Comparison of ENCODE assay signal across 9 mouse cellular contexts in the genomic region with DNA sequence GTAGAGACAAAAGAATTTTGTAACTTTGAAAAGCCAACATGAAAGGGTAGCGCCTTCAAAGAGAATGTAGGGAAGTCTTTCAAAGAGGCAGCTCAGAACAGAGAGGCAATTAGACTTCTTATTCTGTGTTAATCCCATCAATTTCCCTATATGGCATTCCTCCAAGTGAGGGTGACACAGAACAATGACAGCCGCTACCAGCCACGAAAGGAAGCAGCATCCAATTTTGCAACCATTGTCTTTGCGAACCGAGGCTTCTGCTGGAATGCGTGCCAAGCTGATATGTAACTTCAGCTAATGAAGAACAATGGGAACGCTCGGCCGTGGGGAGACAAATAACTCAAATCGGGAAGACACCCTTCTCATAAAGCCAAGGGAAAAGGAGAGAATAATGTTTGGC.
A peak's percentile ranks its signal among the peaks of the same experiment; 100 is the strongest.
DNase-seq lines count a peak whose midpoint lies in the region; ATAC-seq and TF ChIP-seq lines count a peak whose summit lies in the region.
"Had no signal": no experiment of that assay in that cellular context is flagged by ENCODE, and none has a peak within 500 bp of the region (broad histone marks: within the 10 kb centered on the region; RNA-seq: fewer than 3 reads in every experiment).

No protein-coding gene starts in this region.

- ATAC-seq in kidney, embryonic 14.5 days (ENCODE audit: low FRiP score, low TSS enrichment) = no peak
- peak; percentile 28; the same call in 1 of the 2 replicates for ATAC-seq in hindbrain, postnatal 0 days
- ATAC-seq in midbrain, embryonic 12.5 days (ENCODE audit: low FRiP score, low read depth) = no peak
- ATAC-seq in intestine, embryonic 15.5 days = no peak
- no peak for ATAC-seq in megakaryocyte-erythroid progenitor cell, adult 5-6 weeks (replicated peaks; ENCODE audit: low FRiP score, low TSS enrichment, poor library complexity, severe bottlenecking)

- TF ChIP-seq CTCF in hindbrain, postnatal 0 days (IDR thresholded peaks at IDR 0.05; ENCODE audit: low read depth) = no peak

- H3K4me2 ChIP-seq in kidney, embryonic 14.5 days (replicated peaks; ENCODE audit: low read depth, low read length) = no peak overlapping the region
- H3K4me2 ChIP-seq in hindbrain, postnatal 0 days (ENCODE audit: low read depth, low read length) = peak overlapping the region; percentile 27
- H3K4me2 ChIP-seq in midbrain, embryonic 12.5 days (replicated peaks) = 0 out of 2 replicates have a peak overlapping the region, but pooled peaks have one; percentile 4
- H3K4me2 ChIP-seq in intestine, embryonic 15.5 days (replicated peaks) = no peak overlapping the region
- H3K4me2 ChIP-seq: liver, embryonic 13.5 days had no signal

- no peaks in the 10 kb centered on the region for H3K4me1 ChIP-seq in kidney, embryonic 14.5 days (ENCODE audit: control insufficient read depth, insufficient read depth, low read length)
- peaks cover 15% of the 10 kb centered on the region for H3K4me1 ChIP-seq in hindbrain, postnatal 0 days (ENCODE audit: insufficient read depth, low read length)
- H3K4me1 ChIP-seq in midbrain, embryonic 12.5 days = peaks cover 38% of the 10 kb centered on the region
- 0 out of 2 replicates have a peak, but pooled peaks cover 2% of the 10 kb centered on the region for H3K4me1 ChIP-seq in intestine, embryonic 15.5 days (replicated peaks)
- peaks cover 16% of the 10 kb centered on the region; the same call in 1 of the 2 replicates for H3K4me1 ChIP-seq in limb, embryonic 10.5 days
- H3K4me1 ChIP-seq: liver, embryonic 13.5 days had no signal

- no peak overlapping the region for H3K27ac ChIP-seq in kidney, embryonic 14.5 days (ENCODE audit: low read depth, low read length)
- H3K27ac ChIP-seq in hindbrain, postnatal 0 days = peak overlapping the region; percentile 17; the same call in 1 of the 2 replicates
- H3K27ac ChIP-seq in midbrain, embryonic 12.5 days (replicated peaks) = no peak overlapping the region
- no peak overlapping the region for H3K27ac ChIP-seq in intestine, embryonic 15.5 days
- H3K27ac ChIP-seq in limb, embryonic 10.5 days = no peak overlapping the region
- H3K27ac ChIP-seq: liver, embryonic 13.5 days had no signal

- H3K4me3 ChIP-seq in kidney, embryonic 14.5 days (ENCODE audit: low read length) = no peak overlapping the region
- no peak overlapping the region for H3K4me3 ChIP-seq in hindbrain, postnatal 0 days (ENCODE audit: low read length)
- H3K4me3 ChIP-seq in midbrain, embryonic 12.5 days = no peak overlapping the region
- no peak overlapping the region for H3K4me3 ChIP-seq in intestine, embryonic 15.5 days (replicated peaks)
- H3K4me3 ChIP-seq in limb, embryonic 10.5 days = no peak overlapping the region
- H3K4me3 ChIP-seq: liver, embryonic 13.5 days had no signal

- no peak overlapping the region for H3K9ac ChIP-seq in kidney, embryonic 14.5 days (ENCODE audit: low read depth, low read length)
- no peak overlapping the region for H3K9ac ChIP-seq in hindbrain, postnatal 0 days (replicated peaks; ENCODE audit: low read length)
- no peak overlapping the region for H3K9ac ChIP-seq in midbrain, embryonic 12.5 days (replicated peaks)
- H3K9ac ChIP-seq in intestine, embryonic 15.5 days = no peak overlapping the region
- H3K9ac ChIP-seq: liver, embryonic 13.5 days had no signal

- 76% methylated on average over 10 of the region's 10 CpGs for WGBS in kidney, embryonic 14.5 days
- 14% methylated on average over 10 of the region's 10 CpGs for WGBS in hindbrain, postnatal 0 days
- WGBS in midbrain, embryonic 12.5 days = 18% methylated on average over 10 of the region's 10 CpGs
- 47% methylated on average over 10 of the region's 10 CpGs for WGBS in intestine, embryonic 15.5 days
- 76% methylated on average over 10 of the region's 10 CpGs for WGBS in limb, embryonic 10.5 days

- H3K9me3 ChIP-seq in kidney, embryonic 14.5 days (ENCODE audit: control insufficient read depth, low read length) = no peaks in the 10 kb centered on the region
- H3K9me3 ChIP-seq in hindbrain, postnatal 0 days (ENCODE audit: low read length) = no peaks in the 10 kb centered on the region
- no peaks in the 10 kb centered on the region for H3K9me3 ChIP-seq in midbrain, embryonic 12.5 days
- no peaks in the 10 kb centered on the region for H3K9me3 ChIP-seq in intestine, embryonic 15.5 days
- no peaks in the 10 kb centered on the region for H3K9me3 ChIP-seq in limb, embryonic 10.5 days (replicated peaks)
- H3K9me3 ChIP-seq: liver, embryonic 13.5 days had no signal

- DNase-seq in kidney, adult 8-10 months = peak; percentile 4 to 6
- peak; percentile 22 to 36 for DNase-seq in cerebellum, postnatal 25 days
- DNase-seq in hindbrain, postnatal 0 days (ENCODE audit: low spot score) = peak; percentile 57
- no peak for DNase-seq in limb, embryonic 10.5 days (ENCODE audit: low spot score)
- DNase-seq: liver, embryonic 13.5 days had no signal

- H3K27me3 ChIP-seq in kidney, embryonic 14.5 days (ENCODE audit: control insufficient read depth, insufficient read depth, low read length) = no peaks in the 10 kb centered on the region
- H3K27me3 ChIP-seq in hindbrain, postnatal 0 days (ENCODE audit: insufficient read depth, low read length) = no peaks in the 10 kb centered on the region
- H3K27me3 ChIP-seq in midbrain, embryonic 12.5 days = no peaks in the 10 kb centered on the region
- H3K27me3 ChIP-seq in intestine, embryonic 15.5 days (replicated peaks) = no peaks in the 10 kb centered on the region
- H3K27me3 ChIP-seq in limb, embryonic 10.5 days (ENCODE audit: low read depth, poor library complexity, severe bottlenecking) = no peaks in the 10 kb centered on the region
- H3K27me3 ChIP-seq: liver, embryonic 13.5 days had no signal

- H3K36me3 ChIP-seq in kidney, embryonic 14.5 days (ENCODE audit: control insufficient read depth, insufficient read depth, low read length) = no peaks in the 10 kb centered on the region
- H3K36me3 ChIP-seq in hindbrain, postnatal 0 days (ENCODE audit: insufficient read depth, low read length) = no peaks in the 10 kb centered on the region
- H3K36me3 ChIP-seq in midbrain, embryonic 12.5 days = no peaks in the 10 kb centered on the region
- H3K36me3 ChIP-seq in intestine, embryonic 15.5 days = no peaks in the 10 kb centered on the region
- no peaks in the 10 kb centered on the region for H3K36me3 ChIP-seq in limb, embryonic 10.5 days
- H3K36me3 ChIP-seq: liver, embryonic 13.5 days had no signal

Comparison
In these comparisons a context has a peak if more than half of its experiments do, and no peak if none do; other contexts are left out.
1. H3K4me2 ChIP-seq: peak in hindbrain, postnatal 0 days (single experiment) and midbrain, embryonic 12.5 days (single experiment); none in kidney, embryonic 14.5 days (single experiment) and intestine, embryonic 15.5 days (single experiment).